Mouse (Mus musculus) B cell, adult 67 days (primary cell): ENCODE data around the gene Gm20916. TPM values are rescaled to one million over a fixed set of nuclear protein-coding genes. Genes with fewer than 3 reads are reported as not detected.

Experiments
- total RNA-seq, 2 experiments: library from RNA; stranded (reverse); gene quantifications; 4 replicates each; pipeline ENCODE4 v1.2.4; 2023

The Gm20916 gene
- not detected for total RNA-seq

GRCm38 (mm10) chrY:79319265-79319664, at the start of gene Gm20916:
Gene Gm20916 (plus strand): TSS chrY:79319565.

Other genes starting within 250 kb of the Gm20916 start
- gene Gm20917, start 168.4 kb upstream of the Gm20916 start, total RNA-seq = not detected